Mouse (Mus musculus) monocyte, adult 5-6 weeks (primary cell): ENCODE data around the gene Tle6. TPM values are rescaled to one million over a fixed set of nuclear protein-coding genes. Genes with fewer than 3 reads are reported as not detected.
A peak's percentile ranks its signal among the peaks of the same experiment; 100 is the strongest.

Source experiments
- ATAC-seq: fragments of 153-309, 156-312 bp; replicated peaks from 2 replicates; pipeline ENCODE4 v1.8.0; 2017; ENCODE audit warnings: mild to moderate bottlenecking; ENCODE audit not compliant: low TSS enrichment, insufficient number of reproducible peaks, severe bottlenecking, poor library complexity, low FRiP score
- total RNA-seq: library from RNA; stranded (forward); fragments of 200-1000, 200-491, 200-594 nt; gene quantifications from 3 replicates; pipeline ENCODE4 v1.2.3, GENCODE M21; 2017

Tle6 gene
- total RNA-seq, 1 experiment from 2014 or later: not detected

DNA sequence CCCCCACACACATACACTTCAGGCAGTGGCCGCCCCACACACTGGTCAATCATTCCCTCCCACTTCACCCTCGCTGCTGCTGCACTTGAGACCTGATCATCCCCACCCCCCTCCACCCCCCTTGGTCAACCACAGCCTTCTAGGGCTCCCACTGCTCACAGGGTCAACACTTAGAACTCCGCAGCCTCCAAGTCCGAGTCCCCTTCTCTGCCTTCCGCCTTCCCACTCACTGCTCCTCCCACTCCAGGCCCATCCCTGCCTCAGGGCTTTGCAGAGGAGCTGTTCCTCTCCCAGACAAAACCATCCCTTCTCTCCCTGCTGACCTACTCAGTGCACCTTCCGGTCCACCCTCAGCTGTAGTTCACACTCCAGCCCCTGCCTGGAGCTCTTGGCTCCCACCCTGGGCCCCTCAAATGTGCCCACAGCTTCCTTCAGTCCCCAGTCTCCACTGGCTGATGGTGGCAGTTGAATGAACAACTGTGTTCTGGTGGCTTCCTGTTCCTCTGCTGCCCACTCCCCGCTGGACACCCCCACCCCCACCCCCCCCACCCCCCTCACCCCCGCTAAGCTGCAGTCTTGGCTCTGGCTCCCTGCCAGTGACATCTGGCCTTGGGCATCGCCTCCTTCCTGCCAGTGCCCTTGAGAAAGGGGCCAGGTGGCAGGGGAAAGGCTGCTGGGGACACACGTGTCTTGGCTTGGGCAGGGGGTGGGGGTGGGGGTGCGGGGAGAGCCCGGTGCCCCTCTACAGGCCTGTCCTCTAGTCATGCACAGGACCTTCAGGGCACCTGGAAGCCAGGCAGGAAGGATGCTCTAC lies 3.5 kb downstream of the Tle6 start:
- ATAC-seq: no peak

GRCm38 (mm10) chr10:81596611-81597010 lies 4.3 kb downstream of the Tle6 start:
- no peak for ATAC-seq

- ATAC-seq: no peak
These were observed 5.3 kb downstream of the Tle6 start for GRCm38 (mm10) chr10:81595599-81595998.

GRCm38 (mm10) chr10:81593935-81594334 lies 6.9 kb downstream of the Tle6 start:
- ATAC-seq: no peak

- ATAC-seq: no peak
These were observed 7.7 kb downstream of the Tle6 start for GRCm38 (mm10) chr10:81593223-81593622.

GRCm38 (mm10) chr10:81592631-81593030 lies 8.2 kb downstream of the Tle6 start:
- no peak for ATAC-seq

DNA sequence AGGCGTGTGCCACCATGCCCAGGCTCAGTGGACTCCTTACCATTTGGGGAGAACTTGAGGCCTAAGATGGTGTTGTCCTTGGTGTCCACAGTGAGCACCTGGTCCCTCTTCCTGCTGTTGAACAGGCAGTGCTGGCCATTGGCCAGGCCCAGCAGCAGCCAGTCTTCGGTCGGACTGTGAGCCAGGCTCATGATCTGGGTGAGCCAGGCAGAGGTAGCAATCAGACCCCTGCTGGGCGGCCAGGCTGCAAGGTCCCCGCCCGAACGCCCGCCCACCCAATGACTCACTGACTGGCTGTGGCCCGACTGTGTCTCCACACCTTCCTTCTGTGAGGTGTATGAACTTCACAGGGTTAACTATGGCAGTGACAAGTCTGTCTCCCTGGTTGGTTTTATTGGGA lies 9.0 kb downstream of the Tle6 start:
- ATAC-seq: no peak

DNA sequence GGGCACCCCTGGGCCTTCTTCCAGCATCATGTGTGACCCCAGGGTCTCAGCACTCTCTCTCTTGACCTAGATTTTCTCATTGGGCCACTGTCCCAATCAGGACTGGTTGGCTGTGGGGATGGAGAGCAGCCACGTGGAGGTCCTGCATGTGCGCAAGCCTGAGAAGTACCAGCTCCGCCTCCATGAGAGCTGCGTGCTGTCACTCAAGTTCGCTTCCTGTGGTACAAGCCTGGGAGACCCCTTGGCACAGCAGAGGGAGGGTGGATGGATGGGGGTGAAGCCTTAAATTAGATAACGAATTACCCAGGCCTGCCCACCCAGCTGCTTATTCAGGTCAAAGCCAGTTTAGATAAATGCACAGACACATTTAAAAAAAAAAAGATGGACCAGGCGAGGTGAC lies 12.1 kb downstream of the Tle6 start:
- no peak for ATAC-seq

GRCm38 (mm10) chr10:81583347-81583746 lies 17.5 kb downstream of the Tle6 start:
- no peak for ATAC-seq

DNA sequence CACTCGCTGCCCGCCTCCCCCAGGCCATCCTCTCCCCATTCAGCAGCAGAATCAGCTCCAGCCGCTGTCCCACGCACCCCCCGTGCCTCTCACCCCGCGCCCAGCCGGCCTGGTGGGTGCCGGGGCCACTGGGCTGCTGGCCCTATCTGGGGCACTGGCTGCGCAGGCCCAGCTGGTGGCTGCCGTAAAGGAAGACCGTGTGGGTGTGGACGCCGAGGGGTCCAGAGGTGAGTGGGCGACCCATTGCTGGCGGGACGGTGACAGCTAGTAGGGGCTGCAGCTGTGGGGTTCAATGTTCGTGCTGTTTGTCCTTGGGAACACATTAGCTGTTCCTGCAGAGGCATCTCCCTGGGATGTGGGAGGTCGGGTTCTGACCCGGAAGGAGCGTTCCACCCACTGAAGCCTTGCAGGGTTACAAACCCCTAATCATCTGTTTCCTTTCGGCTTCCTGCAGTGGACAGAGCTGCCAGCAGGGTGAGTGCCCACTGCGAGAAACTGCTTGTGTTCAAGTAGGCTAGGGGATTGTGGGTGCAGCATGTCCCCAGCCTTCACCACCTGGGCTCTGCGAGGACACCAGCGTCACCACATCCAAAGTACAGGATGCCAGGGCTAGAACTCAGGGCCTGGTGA lies 20.3 kb downstream of the Tle6 start:
- ATAC-seq: peak; percentile 20; the same call in 1 of the 2 replicates

- ATAC-seq: no peak
These were observed 20.9 kb downstream of the Tle6 start for GRCm38 (mm10) chr10:81579967-81580366.

DNA sequence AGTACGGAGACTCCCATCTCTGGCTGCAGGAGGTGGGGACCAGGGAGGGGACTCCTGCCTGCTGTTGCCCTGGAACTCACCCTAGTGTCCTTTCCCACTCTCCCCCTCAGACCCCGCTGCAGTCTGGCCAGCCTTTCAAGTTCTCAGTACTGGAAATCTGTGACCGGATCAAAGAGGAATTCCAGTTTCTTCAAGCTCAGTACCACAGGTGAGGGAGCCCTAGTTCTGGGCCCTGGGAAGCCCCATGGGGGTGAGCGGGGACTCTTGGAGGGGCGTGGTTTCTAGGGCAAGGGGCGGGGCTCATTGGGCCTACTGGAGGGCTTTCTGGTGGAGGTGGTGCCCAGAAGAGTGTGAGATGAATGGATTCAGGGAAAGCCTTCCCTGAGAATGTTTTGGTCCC lies 25.2 kb downstream of the Tle6 start:
- no peak for ATAC-seq

DNA sequence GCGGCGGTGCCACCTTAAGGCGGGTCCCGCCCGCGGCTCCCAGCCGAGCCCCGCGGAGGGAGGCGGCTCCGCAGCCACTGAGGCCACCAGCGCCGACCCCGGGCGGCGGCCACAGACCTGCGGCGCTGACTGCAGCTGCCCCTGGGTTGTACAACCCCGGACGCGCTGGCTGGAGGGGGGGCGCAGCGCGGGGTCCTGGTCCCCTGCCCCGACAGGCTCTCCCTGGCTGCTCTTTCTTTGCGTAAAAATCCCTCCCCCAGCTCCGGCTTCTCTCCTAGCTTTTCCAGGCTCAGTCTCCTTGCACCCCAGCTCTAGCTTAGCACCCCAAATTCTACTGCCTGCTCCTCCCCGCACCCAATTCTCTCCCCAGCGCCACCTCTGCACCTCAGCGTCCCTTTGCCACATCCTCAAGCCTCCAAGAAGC lies 25.7 kb downstream of the Tle6 start:
- ATAC-seq: no peak

GRCm38 (mm10) chr10:81574081-81575056 lies 26.5 kb downstream of the Tle6 start, which contains the start of gene Tle2:
Gene Tle2 (plus strand): TSS chr10:81574561.
- no peak for ATAC-seq

GRCm38 (mm10) chr10:81572975-81573374 lies 27.9 kb downstream of the Tle6 start:
- ATAC-seq: no peak

DNA sequence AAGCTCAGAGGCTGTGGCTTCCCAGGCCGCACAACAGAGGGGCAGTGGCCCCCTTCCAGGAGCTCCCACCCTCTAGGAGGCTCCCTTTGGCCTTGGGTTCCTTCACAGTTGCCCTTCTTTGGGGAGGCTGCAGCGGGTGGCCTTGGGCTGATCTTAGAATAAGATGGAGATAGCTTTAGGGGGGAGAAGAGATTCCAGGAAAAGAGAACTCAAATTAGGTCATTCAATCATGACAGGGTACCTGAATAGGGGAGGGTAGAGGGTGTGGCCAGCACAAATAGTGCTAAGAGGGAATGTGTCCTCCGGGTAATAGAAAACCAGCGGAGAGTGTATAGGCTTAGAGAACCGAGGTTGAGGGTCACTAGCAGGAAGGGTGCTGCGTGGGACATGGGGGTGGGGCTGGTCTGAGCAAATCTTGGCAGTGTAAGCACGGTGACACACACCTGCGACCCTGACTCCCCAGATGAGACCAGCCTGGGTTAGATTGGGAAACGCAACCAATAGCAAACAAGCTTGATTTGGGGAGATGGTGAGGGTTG lies 28.7 kb downstream of the Tle6 start:
- ATAC-seq: no peak

- peak; percentile 88 for ATAC-seq
These were observed 29.4 kb downstream of the Tle6 start for GRCm38 (mm10) chr10:81571501-81571876.

GRCm38 (mm10) chr10:81570831-81571500 lies 29.9 kb downstream of the Tle6 start:
- peak; percentile 44 for ATAC-seq
